Comparison of ENCODE assay signal across 10 mouse cellular contexts in genomic region chr11:32680014-32680413, GRCm38 (mm10). TPM values are rescaled to one million over a fixed set of nuclear protein-coding genes. Genes with fewer than 3 reads are reported as not detected.
A peak's percentile ranks its signal among the peaks of the same experiment; 100 is the strongest.
DNase-seq lines count a peak whose midpoint lies in the region; ATAC-seq and TF ChIP-seq lines count a peak whose summit lies in the region.
"Had no signal": no experiment of that assay in that cellular context is flagged by ENCODE, and none has a peak within 500 bp of the region (broad histone marks: within the 10 kb centered on the region; RNA-seq: fewer than 3 reads in every experiment).

No protein-coding gene starts in this region.

- ATAC-seq in heart, embryonic 15.5 days (replicated peaks; ENCODE audit: insufficient number of reproducible peaks, insufficient read depth, low FRiP score, low read depth): no peak
- ATAC-seq in heart, embryonic 12.5 days (ENCODE audit: insufficient number of reproducible peaks, low FRiP score): no peak
- peak; percentile 91 to 93 for ATAC-seq in hematopoietic stem cell, adult 5-6 weeks (replicated peaks in 1 of 2; ENCODE audit: insufficient read depth in 1 of 2, low FRiP score in 2 of 2, low TSS enrichment in 1 of 2, low read depth in 1 of 2, poor library complexity in 2 of 2, severe bottlenecking in 2 of 2)

- peak; percentile 49 for DNase-seq in adrenal gland, postnatal 25 days
- DNase-seq in spleen, adult 12 weeks (ENCODE audit: low spot score): no peak
- DNase-seq in gastrocnemius, postnatal 36 days: no peak
- no peak for DNase-seq in right cerebral cortex, adult 18-20 months
- DNase-seq: lung, adult 18-20 months had no signal

- no peaks in the 10 kb centered on the region for H3K36me3 ChIP-seq in heart, embryonic 15.5 days
- H3K36me3 ChIP-seq in heart, embryonic 12.5 days: no peaks in the 10 kb centered on the region
- no peaks in the 10 kb centered on the region for H3K36me3 ChIP-seq in E14TG2a.4 (ENCODE audit: insufficient read depth, low read length)
- H3K36me3 ChIP-seq: hindbrain, embryonic 15.5 days had no signal

- intact Hi-C loops in gastrocnemius, postnatal 36 days (cut with DNase I): no loop called here

- no peak overlapping the region for H3K9ac ChIP-seq in heart, embryonic 15.5 days
- no peak overlapping the region for H3K9ac ChIP-seq in heart, embryonic 12.5 days
- H3K9ac ChIP-seq: hindbrain, embryonic 15.5 days had no signal

- no peaks in the 10 kb centered on the region for H3K27me3 ChIP-seq in heart, embryonic 15.5 days
- H3K27me3 ChIP-seq in heart, embryonic 12.5 days (replicated peaks): no peaks in the 10 kb centered on the region
- H3K27me3 ChIP-seq in E14TG2a.4 (ENCODE audit: insufficient read depth, low read length): no peaks in the 10 kb centered on the region
- H3K27me3 ChIP-seq: hindbrain, embryonic 15.5 days had no signal

- WGBS in heart, embryonic 15.5 days: 65% methylated on average over 4 of the region's 4 CpGs
- WGBS in heart, embryonic 12.5 days: 83% methylated on average over 4 of the region's 4 CpGs

- H3K4me2 ChIP-seq in heart, embryonic 15.5 days: no peak overlapping the region
- no peak overlapping the region for H3K4me2 ChIP-seq in heart, embryonic 12.5 days
- H3K4me2 ChIP-seq: hindbrain, embryonic 15.5 days had no signal

- H3K4me3 ChIP-seq in heart, embryonic 15.5 days: no peak overlapping the region
- no peak overlapping the region for H3K4me3 ChIP-seq in heart, embryonic 12.5 days
- H3K4me3 ChIP-seq in E14TG2a.4 (replicated peaks; ENCODE audit: low read length): peak overlapping the region; percentile 27; the same call in 1 of the 2 replicates
- H3K4me3 ChIP-seq: hindbrain, embryonic 15.5 days had no signal

- H3K27ac ChIP-seq in heart, embryonic 15.5 days: peak overlapping the region; percentile 19; the same call in 1 of the 2 replicates
- H3K27ac ChIP-seq in heart, embryonic 12.5 days (ENCODE audit: poor library complexity, severe bottlenecking): no peak overlapping the region
- H3K27ac ChIP-seq: hindbrain, embryonic 15.5 days had no signal

- H3K9me3 ChIP-seq in heart, embryonic 15.5 days (replicated peaks): no peaks in the 10 kb centered on the region
- H3K9me3 ChIP-seq in heart, embryonic 12.5 days (replicated peaks): no peaks in the 10 kb centered on the region
- no peaks in the 10 kb centered on the region for H3K9me3 ChIP-seq in E14TG2a.4 (ENCODE audit: low read length)
- H3K9me3 ChIP-seq: hindbrain, embryonic 15.5 days had no signal

- no peak for TF ChIP-seq CTCF in E14TG2a.4 (conservative IDR thresholded peaks at IDR 0.05; ENCODE audit: low read length)

- H3K4me1 ChIP-seq in heart, embryonic 15.5 days (replicated peaks): peaks cover 58% of the 10 kb centered on the region
- H3K4me1 ChIP-seq in heart, embryonic 12.5 days (replicated peaks): peaks cover 64% of the 10 kb centered on the region
- peaks cover 80% of the 10 kb centered on the region for H3K4me1 ChIP-seq in E14TG2a.4 (replicated peaks; ENCODE audit: low read depth, low read length)

RNA-seq across cellular contexts. Expression of gene Fbxw11, which starts 37.5 kb away (rescaled TPM):
- 58.8 and 66.8 TPM in 2 replicates for polyA plus RNA-seq in heart, embryonic 15.5 days (2015; fragmentation: Nextera tagmentation; extraction: Ambion mirVana)
- polyA plus RNA-seq in heart, embryonic 12.5 days (2016; fragmentation: Nextera tagmentation; extraction: Ambion mirVana): 76.0 and 79.2 TPM in 2 replicates
- total RNA-seq in adrenal gland, postnatal 25 days (2021): 87.7 and 113 TPM in 2 replicates
- 55.9 and 57.7 TPM in 2 replicates for total RNA-seq in hematopoietic stem cell, adult 5-6 weeks (2017)
- 10 to 100 TPM; 51.0 to 52.6 TPM for total RNA-seq in gastrocnemius, postnatal 36 days (2021)

Comparison
In these comparisons a context has a peak if more than half of its experiments do, and no peak if none do; other contexts are left out.
1. ATAC-seq: peak in hematopoietic stem cell, adult 5-6 weeks (2 of 2); none in heart, embryonic 15.5 days (single experiment) and heart, embryonic 12.5 days (single experiment).